Mouse (Mus musculus): ENCODE results near the gene Pde8b. TPM values are rescaled to one million over a fixed set of nuclear protein-coding genes. Genes with fewer than 3 reads are reported as not detected.

The Pde8b gene
- total RNA-seq, 1 experiment: 0.40 TPM

GRCm38 (mm10) chr13:95172346-95172745 is 77.8 kb downstream of the Pde8b start:
- no peak for TF ChIP-seq ZNF384 (IDR thresholded peaks at IDR 0.05; ENCODE audit: low read depth, low read length)
- no peak for TF ChIP-seq HCFC1 (IDR thresholded peaks at IDR 0.05; ENCODE audit: borderline replicate concordance, insufficient read depth, low read length)
- no peak for TF ChIP-seq MAFK (IDR thresholded peaks at IDR 0.05; ENCODE audit: insufficient read depth, low read depth, low read length)
- TF ChIP-seq ZC3H11A (IDR thresholded peaks at IDR 0.05; ENCODE audit: borderline replicate concordance, low read depth, low read length): no peak
- no peak for TF ChIP-seq CHD2 (IDR thresholded peaks at IDR 0.05; ENCODE audit: low read depth, low read length)
- H3K4me1 ChIP-seq (ENCODE audit: control insufficient read depth in 2 of 2, insufficient read depth in 2 of 2, low read length in 2 of 2, poor library complexity in 1 of 2): no peaks in the 10 kb centered on the region
- no peak overlapping the region for H3K27ac ChIP-seq (ENCODE audit: insufficient read depth, low read depth, low read length, poor library complexity, severe bottlenecking)
- no peaks in the 10 kb centered on the region for H3K9me3 ChIP-seq (ENCODE audit: control insufficient read depth, insufficient read depth, low read depth, low read length)
- no peak overlapping the region for H3K9ac ChIP-seq (ENCODE audit: insufficient read depth, low read depth, low read length, poor library complexity, severe bottlenecking)
- no peaks in the 10 kb centered on the region for H3K36me3 ChIP-seq (ENCODE audit: control insufficient read depth, insufficient read depth, low read length, poor library complexity, severe bottlenecking)
- DNase-seq (ENCODE audit: low read depth, low spot score): no peak
- no peak overlapping the region for H3K4me3 ChIP-seq (ENCODE audit: insufficient read depth in 1 of 2, low read depth in 1 of 2, low read length in 2 of 2, poor library complexity in 1 of 2, severe bottlenecking in 1 of 2)
- in situ Hi-C loops (cut with MboI; ENCODE audit: low sequenced_read_pairs in 2 of 2, unreplicated experiment in 2 of 2): no loop called here

GRCm38 (mm10) chr13:95160211-95160610 is 89.9 kb downstream of the Pde8b start:
- no peak overlapping the region for H3K27ac ChIP-seq (ENCODE audit: insufficient read depth, low read depth, low read length, poor library complexity, severe bottlenecking)
- in situ Hi-C loops (cut with MboI; ENCODE audit: low sequenced_read_pairs in 2 of 2, unreplicated experiment in 2 of 2): no loop called here
- no peak for TF ChIP-seq CHD2 (IDR thresholded peaks at IDR 0.05; ENCODE audit: low read depth, low read length)
- TF ChIP-seq HCFC1 (IDR thresholded peaks at IDR 0.05; ENCODE audit: borderline replicate concordance, insufficient read depth, low read length): no peak
- TF ChIP-seq ZC3H11A (IDR thresholded peaks at IDR 0.05; ENCODE audit: borderline replicate concordance, low read depth, low read length): no peak
- no peak for TF ChIP-seq ZNF384 (IDR thresholded peaks at IDR 0.05; ENCODE audit: low read depth, low read length)
- no peak for TF ChIP-seq MAFK (IDR thresholded peaks at IDR 0.05; ENCODE audit: insufficient read depth, low read depth, low read length)
- DNase-seq (ENCODE audit: low read depth, low spot score): no peak
- H3K9ac ChIP-seq (ENCODE audit: insufficient read depth, low read depth, low read length, poor library complexity, severe bottlenecking): no peak overlapping the region
- H3K4me1 ChIP-seq (ENCODE audit: control insufficient read depth in 2 of 2, insufficient read depth in 2 of 2, low read length in 2 of 2, poor library complexity in 1 of 2): no peaks in the 10 kb centered on the region
- no peaks in the 10 kb centered on the region for H3K36me3 ChIP-seq (ENCODE audit: control insufficient read depth, insufficient read depth, low read length, poor library complexity, severe bottlenecking)
- H3K4me3 ChIP-seq (ENCODE audit: insufficient read depth in 1 of 2, low read depth in 1 of 2, low read length in 2 of 2, poor library complexity in 1 of 2, severe bottlenecking in 1 of 2): no peak overlapping the region
- no peaks in the 10 kb centered on the region for H3K9me3 ChIP-seq (ENCODE audit: control insufficient read depth, insufficient read depth, low read depth, low read length)

GRCm38 (mm10) chr13:95158986-95159385 is 91.2 kb downstream of the Pde8b start:
- no peak overlapping the region for H3K27ac ChIP-seq (ENCODE audit: insufficient read depth, low read depth, low read length, poor library complexity, severe bottlenecking)
- in situ Hi-C loops (cut with MboI; ENCODE audit: low sequenced_read_pairs in 2 of 2, unreplicated experiment in 2 of 2): no loop called here
- no peaks in the 10 kb centered on the region for H3K36me3 ChIP-seq (ENCODE audit: control insufficient read depth, insufficient read depth, low read length, poor library complexity, severe bottlenecking)
- DNase-seq (ENCODE audit: low read depth, low spot score): no peak
- H3K4me3 ChIP-seq (ENCODE audit: insufficient read depth in 1 of 2, low read depth in 1 of 2, low read length in 2 of 2, poor library complexity in 1 of 2, severe bottlenecking in 1 of 2): no peak overlapping the region
- no peak for TF ChIP-seq MAFK (IDR thresholded peaks at IDR 0.05; ENCODE audit: insufficient read depth, low read depth, low read length)
- no peak for TF ChIP-seq ZC3H11A (IDR thresholded peaks at IDR 0.05; ENCODE audit: borderline replicate concordance, low read depth, low read length)
- TF ChIP-seq ZNF384 (IDR thresholded peaks at IDR 0.05; ENCODE audit: low read depth, low read length): no peak
- no peak for TF ChIP-seq CHD2 (IDR thresholded peaks at IDR 0.05; ENCODE audit: low read depth, low read length)
- no peak for TF ChIP-seq HCFC1 (IDR thresholded peaks at IDR 0.05; ENCODE audit: borderline replicate concordance, insufficient read depth, low read length)
- no peaks in the 10 kb centered on the region for H3K4me1 ChIP-seq (ENCODE audit: control insufficient read depth in 2 of 2, insufficient read depth in 2 of 2, low read length in 2 of 2, poor library complexity in 1 of 2)
- no peaks in the 10 kb centered on the region for H3K9me3 ChIP-seq (ENCODE audit: control insufficient read depth, insufficient read depth, low read depth, low read length)
- H3K9ac ChIP-seq (ENCODE audit: insufficient read depth, low read depth, low read length, poor library complexity, severe bottlenecking): no peak overlapping the region

GRCm38 (mm10) chr13:95144746-95145145 is 105.4 kb downstream of the Pde8b start:
- in situ Hi-C loops (cut with MboI; ENCODE audit: low sequenced_read_pairs in 2 of 2, unreplicated experiment in 2 of 2): no loop called here
- no peak for DNase-seq (ENCODE audit: low read depth, low spot score)
- Histone ChIP-seq H3K9me3 (ENCODE audit: control insufficient read depth, insufficient read depth, low read depth, low read length) (no peaks in the 10 kb centered on the region), H3K4me1 (ENCODE audit: control insufficient read depth in 2 of 2, insufficient read depth in 2 of 2, low read length in 2 of 2, poor library complexity in 1 of 2) (no peaks in the 10 kb centered on the region), H3K9ac (ENCODE audit: insufficient read depth, low read depth, low read length, poor library complexity, severe bottlenecking) (no peak overlapping the region), H3K36me3 (ENCODE audit: control insufficient read depth, insufficient read depth, low read length, poor library complexity, severe bottlenecking) (no peaks in the 10 kb centered on the region), H3K27ac (ENCODE audit: insufficient read depth, low read depth, low read length, poor library complexity, severe bottlenecking) (no peak overlapping the region), H3K4me3 (ENCODE audit: insufficient read depth in 1 of 2, low read depth in 1 of 2, low read length in 2 of 2, poor library complexity in 1 of 2, severe bottlenecking in 1 of 2) (no peak overlapping the region)
- TF ChIP-seq MAFK (IDR thresholded peaks at IDR 0.05; ENCODE audit: insufficient read depth, low read depth, low read length) (no peak), ZNF384 (IDR thresholded peaks at IDR 0.05; ENCODE audit: low read depth, low read length) (no peak), ZC3H11A (IDR thresholded peaks at IDR 0.05; ENCODE audit: borderline replicate concordance, low read depth, low read length) (no peak), CHD2 (IDR thresholded peaks at IDR 0.05; ENCODE audit: low read depth, low read length) (no peak), HCFC1 (IDR thresholded peaks at IDR 0.05; ENCODE audit: borderline replicate concordance, insufficient read depth, low read length) (no peak)
